Mouse (Mus musculus) intestine, embryonic 14.5 days (tissue): Measurements from ENCODE around the gene Cnksr3. TPM values are rescaled to one million over a fixed set of nuclear protein-coding genes. Genes with fewer than 3 reads are reported as not detected.

Source experiments
- ATAC-seq: fragments of 200-750 bp; cut with Nextera tagmentation; replicated peaks from 2 replicates; pipeline ENCODE4 v1.8.0; 2017; ENCODE audit warnings: low read depth, moderate number of reproducible peaks, moderate TSS enrichment, moderate library complexity; ENCODE audit not compliant: low FRiP score, low TSS enrichment
- DNase-seq: peaks from one replicate; pipeline ENCODE4 v3.0.0-alpha.2; 2018; ENCODE audit warnings: low spot score
- H3K27ac ChIP-seq: fragments of 300-500 bp; sonication (generic); 2 replicates; pipeline ENCODE4 v1.5.1; 2014; ENCODE audit warnings: low read depth, mild to moderate bottlenecking, control low read depth
- H3K27me3 ChIP-seq: fragments of 300-500 bp; sonication (generic); replicated peaks from 2 replicates; pipeline ENCODE4 v1.6.1; 2014; ENCODE audit warnings: low read length, control low read depth; ENCODE audit not compliant: control insufficient read depth, insufficient read depth
- H3K36me3 ChIP-seq: fragments of 300-500 bp; sonication (generic); 2 replicates; pipeline ENCODE4 v1.6.1; 2014; ENCODE audit warnings: low read length, control low read depth; ENCODE audit not compliant: control insufficient read depth, insufficient read depth
- H3K4me1 ChIP-seq: fragments of 300-500 bp; sonication (generic); replicated peaks from 2 replicates; pipeline ENCODE4 v1.6.1; 2014; ENCODE audit warnings: low read length, control low read depth, mixed read lengths; ENCODE audit not compliant: control insufficient read depth, insufficient read depth
- H3K4me2 ChIP-seq: fragments of 300-500 bp; sonication (generic); 2 replicates; pipeline ENCODE4 v1.6.1; 2014; ENCODE audit warnings: low read length
- H3K4me3 ChIP-seq: fragments of 300-500 bp; sonication (generic); 2 replicates; pipeline ENCODE4 v1.5.1; 2014; ENCODE audit warnings: low read depth, low read length, control low read depth, mixed read lengths
- H3K9ac ChIP-seq: fragments of 300-500 bp; sonication (generic); 2 replicates; pipeline ENCODE4 v1.6.1; 2014; ENCODE audit warnings: mild to moderate bottlenecking, low read length
- H3K9me3 ChIP-seq: fragments of 300-500 bp; sonication (generic); 2 replicates; pipeline ENCODE4 v1.6.1; 2016; ENCODE audit warnings: low read length, control low read depth; ENCODE audit not compliant: control insufficient read depth
- WGBS: fragments of 180-500 bp; shearing (Covaris S2); extraction: QIAGEN DNeasy Blood & Tissue Kit; methylation state at CpG from one replicate; pipeline ENCODE4 v1.1.7; 2014; 5-methylcytosine and 5-hydroxymethylcytosine counted together
- polyA plus RNA-seq: library from polyadenylated mRNA; unstranded; fragments of >200 nt; fragmentation: Nextera tagmentation; extraction: Ambion mirVana; gene quantifications from 2 replicates; pipeline ENCODE4 v1.2.1, GENCODE M21; 2014

Cnksr3 gene
- polyA plus RNA-seq, 1 experiment from 2014 or later: 14.2 TPM

DNA sequence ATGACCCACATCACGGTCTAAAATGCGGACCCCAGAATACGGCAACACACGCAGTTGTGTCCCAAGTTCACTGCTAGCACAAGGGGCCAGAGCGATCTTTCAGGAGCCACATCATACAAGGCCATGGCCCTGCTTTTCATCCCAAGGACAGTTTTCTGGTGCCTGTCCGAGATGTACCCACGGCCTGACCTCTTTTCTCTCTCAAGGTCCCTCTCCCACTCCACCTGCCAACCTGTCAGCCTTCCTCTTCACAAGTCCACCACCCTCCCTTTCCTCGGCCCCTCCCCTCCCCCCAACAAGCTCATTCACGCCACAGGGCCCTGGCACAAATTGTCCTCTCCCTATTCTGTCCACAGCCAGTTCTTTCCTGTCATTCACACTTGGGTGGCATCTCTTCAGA is 9.5 kb downstream of the Cnksr3 start:
- no peak for ATAC-seq
- no peak overlapping the region for H3K4me2 ChIP-seq
- DNase-seq: no peak
- no peaks in the 10 kb centered on the region for H3K36me3 ChIP-seq
- no peaks in the 10 kb centered on the region for H3K9me3 ChIP-seq
- H3K27ac ChIP-seq: no peak overlapping the region
- 88% methylated on average over 9 of the region's 9 CpGs for WGBS
- no peaks in the 10 kb centered on the region for H3K27me3 ChIP-seq
- no peaks in the 10 kb centered on the region; the same call in 1 of the 2 replicates for H3K4me1 ChIP-seq
- no peak overlapping the region for H3K4me3 ChIP-seq
- H3K9ac ChIP-seq: no peak overlapping the region

DNA sequence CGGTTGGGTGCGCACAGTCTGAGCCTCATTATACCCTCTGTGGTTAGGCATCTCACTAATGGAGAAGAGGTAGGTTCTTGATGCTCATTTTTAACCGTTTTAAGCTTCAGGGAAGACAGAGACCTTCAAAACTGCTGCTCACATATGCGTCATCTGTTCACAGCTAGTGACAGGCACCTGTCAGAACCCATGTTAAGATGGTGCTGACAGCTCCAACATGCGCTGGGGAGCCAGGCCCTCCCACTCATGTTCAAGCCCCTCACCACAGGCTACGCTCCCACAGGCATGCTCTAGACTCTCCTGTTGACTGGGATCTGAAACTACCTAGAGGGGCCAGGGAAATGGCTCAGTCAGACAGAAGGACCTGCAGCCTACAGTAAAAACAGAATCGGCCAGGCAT is 11.4 kb downstream of the Cnksr3 start:
- DNase-seq (no peak), ATAC-seq (no peak)
- no peaks in the 10 kb centered on the region for H3K27me3 ChIP-seq
- no peaks in the 10 kb centered on the region for H3K36me3 ChIP-seq
- 90% methylated on average over 7 of the region's 7 CpGs for WGBS
- no peaks in the 10 kb centered on the region for H3K9me3 ChIP-seq
- no peak overlapping the region for H3K4me2 ChIP-seq
- H3K4me1 ChIP-seq: peaks cover 12% of the 10 kb centered on the region
- H3K27ac ChIP-seq: no peak overlapping the region
- no peak overlapping the region for H3K9ac ChIP-seq
- no peak overlapping the region for H3K4me3 ChIP-seq

- Histone ChIP-seq H3K4me2 (no peak overlapping the region), H3K9ac (no peak overlapping the region), H3K27me3 (no peaks in the 10 kb centered on the region), H3K27ac (no peak overlapping the region), H3K4me1 (peaks cover 13% of the 10 kb centered on the region), H3K4me3 (no peak overlapping the region), H3K9me3 (no peaks in the 10 kb centered on the region), H3K36me3 (no peaks in the 10 kb centered on the region)
- DNase-seq: no peak
- no peak for ATAC-seq
Measured at GRCm38 (mm10) chr10:7198201-7198600, 13.8 kb downstream of the Cnksr3 start.

DNA sequence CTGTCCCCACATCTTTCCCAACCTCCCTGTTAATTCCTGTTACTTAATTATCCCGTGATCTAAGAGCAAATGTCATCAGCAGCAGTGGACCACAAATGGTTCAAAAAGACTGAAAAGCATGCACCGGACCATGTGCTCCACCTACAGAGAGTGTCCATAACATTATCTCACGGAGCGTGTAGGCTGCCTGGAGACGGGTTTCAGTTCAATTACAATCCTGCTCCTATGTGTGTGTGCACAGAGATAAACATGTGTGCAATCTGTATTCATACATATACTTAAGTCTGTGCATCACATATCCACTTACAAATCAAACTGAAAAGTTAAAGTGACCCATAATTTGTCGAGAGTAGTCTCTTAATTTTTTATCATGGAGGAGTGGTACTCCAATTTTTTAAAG is 14.3 kb downstream of the Cnksr3 start:
- H3K36me3 ChIP-seq: no peaks in the 10 kb centered on the region
- no peak overlapping the region for H3K9ac ChIP-seq
- H3K9me3 ChIP-seq: no peaks in the 10 kb centered on the region
- whole genome bisulfite sequencing: 89% methylated on average over 6 of the region's 6 CpGs
- H3K4me2 ChIP-seq: no peak overlapping the region
- H3K4me1 ChIP-seq: peaks cover 13% of the 10 kb centered on the region
- ATAC-seq (no peak), DNase-seq (no peak)
- H3K27ac ChIP-seq: no peak overlapping the region
- H3K4me3 ChIP-seq: no peak overlapping the region
- H3K27me3 ChIP-seq: no peaks in the 10 kb centered on the region

DNA sequence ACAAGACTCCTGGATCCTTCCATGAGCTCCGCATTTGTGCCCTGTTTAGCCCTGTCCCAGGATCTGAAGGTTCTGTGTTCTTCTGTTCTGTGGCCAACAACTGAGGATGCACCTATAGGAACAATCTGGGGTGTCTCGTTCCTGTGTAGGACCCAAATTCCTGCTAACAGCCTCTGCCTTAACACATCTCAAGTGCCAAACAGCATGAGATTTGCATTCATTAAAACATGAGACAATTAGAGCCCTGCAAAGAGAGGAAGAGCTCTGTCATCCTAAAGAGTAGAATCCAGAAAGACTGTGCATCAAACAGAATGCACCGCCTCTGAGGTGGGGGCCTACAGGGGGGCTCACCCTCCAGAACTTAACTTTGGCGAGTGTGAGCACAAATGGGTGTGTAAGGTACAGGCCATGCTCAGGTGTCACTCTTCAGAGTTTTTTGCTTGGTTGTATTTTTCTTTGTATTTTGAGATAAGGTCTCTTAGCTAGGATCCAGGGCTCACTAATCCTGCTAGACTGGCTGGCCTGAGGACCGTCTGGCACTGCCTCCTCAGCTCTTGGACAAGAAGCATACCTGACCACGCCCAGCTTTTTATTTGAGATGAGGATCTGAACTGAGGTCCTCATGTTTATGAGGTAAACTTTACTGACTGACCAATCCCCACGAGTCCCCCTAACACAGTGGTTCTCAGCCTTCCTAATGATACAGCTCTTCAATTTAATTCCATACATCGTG is 15.2 kb downstream of the Cnksr3 start:
- Histone ChIP-seq H3K9me3 (no peaks in the 10 kb centered on the region), H3K4me3 (no peak overlapping the region), H3K4me1 (peaks cover 13% of the 10 kb centered on the region), H3K9ac (no peak overlapping the region), H3K27me3 (no peaks in the 10 kb centered on the region), H3K36me3 (no peaks in the 10 kb centered on the region), H3K4me2 (no peak overlapping the region), H3K27ac (no peak overlapping the region)
- 76% methylated on average over 8 of the region's 8 CpGs for WGBS
- ATAC-seq (no peak), DNase-seq (no peak)

- Histone ChIP-seq H3K36me3 (no peaks in the 10 kb centered on the region), H3K27ac (no peak overlapping the region), H3K27me3 (no peaks in the 10 kb centered on the region), H3K4me1 (peaks cover 13% of the 10 kb centered on the region), H3K9me3 (no peaks in the 10 kb centered on the region), H3K4me2 (no peak overlapping the region), H3K4me3 (no peak overlapping the region), H3K9ac (no peak overlapping the region)
- DNase-seq: no peak
- 69% methylated on average over 6 of the region's 6 CpGs for WGBS
- no peak for ATAC-seq
Measured at GRCm38 (mm10) chr10:7195927-7196326, 16.1 kb downstream of the Cnksr3 start.

DNA sequence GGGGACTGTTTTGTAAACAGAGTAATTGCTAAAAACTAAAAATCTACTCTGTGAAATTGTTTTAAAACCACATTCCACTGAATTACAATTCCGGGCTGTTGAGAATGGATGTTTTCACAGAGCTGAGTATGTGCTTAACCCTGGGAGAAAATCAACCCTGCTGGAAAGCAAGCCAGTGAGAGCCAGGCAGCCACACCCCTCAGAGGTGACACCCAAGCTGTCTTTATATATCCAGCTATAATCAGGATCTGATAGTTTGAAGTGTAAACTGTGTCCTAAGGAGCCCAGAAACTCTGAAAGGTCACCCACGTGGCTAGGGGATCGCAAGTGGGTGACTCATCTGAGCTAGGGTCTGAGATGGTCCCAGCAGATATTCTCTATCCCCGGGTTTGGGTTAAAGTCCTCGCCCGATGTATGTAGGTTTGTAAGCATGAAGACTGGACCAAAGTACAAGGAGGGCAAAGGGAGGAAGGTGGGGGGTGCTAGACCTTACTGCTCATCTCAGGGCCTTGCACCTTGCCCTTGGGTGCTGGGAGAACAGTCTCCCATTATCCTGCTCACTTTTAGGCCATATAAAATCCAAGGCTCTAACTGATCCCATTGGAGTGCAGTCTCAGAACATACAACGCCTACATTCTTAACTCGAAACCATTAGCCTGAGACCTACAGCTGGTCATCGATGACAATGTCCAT is 20.2 kb downstream of the Cnksr3 start:
- WGBS: 74% methylated on average over 9 of the region's 9 CpGs
- Histone ChIP-seq H3K27me3 (no peaks in the 10 kb centered on the region), H3K9me3 (no peaks in the 10 kb centered on the region), H3K4me3 (no peak overlapping the region), H3K4me1 (peaks cover 23% of the 10 kb centered on the region), H3K27ac (no peak overlapping the region), H3K9ac (no peak overlapping the region), H3K4me2 (no peak overlapping the region), H3K36me3 (no peaks in the 10 kb centered on the region)
- DNase-seq: no peak
- ATAC-seq: peak; percentile 34; the same call in 1 of the 2 replicates

- no peak overlapping the region for H3K27ac ChIP-seq
- H3K4me3 ChIP-seq: no peak overlapping the region
- no peaks in the 10 kb centered on the region for H3K36me3 ChIP-seq
- no peaks in the 10 kb centered on the region for H3K9me3 ChIP-seq
- 79% methylated on average over 6 of the region's 6 CpGs for WGBS
- no peak overlapping the region for H3K9ac ChIP-seq
- H3K4me1 ChIP-seq: peaks cover 13% of the 10 kb centered on the region
- ATAC-seq (no peak), DNase-seq (no peak)
- no peaks in the 10 kb centered on the region for H3K27me3 ChIP-seq
- H3K4me2 ChIP-seq: no peak overlapping the region
Measured at GRCm38 (mm10) chr10:7189194-7189593, 22.8 kb downstream of the Cnksr3 start.

GRCm38 (mm10) chr10:7187881-7188280 is 24.2 kb downstream of the Cnksr3 start:
- Histone ChIP-seq H3K36me3 (no peaks in the 10 kb centered on the region), H3K27ac (no peak overlapping the region), H3K4me1 (peaks cover 23% of the 10 kb centered on the region), H3K4me2 (no peak overlapping the region), H3K27me3 (no peaks in the 10 kb centered on the region), H3K9me3 (no peaks in the 10 kb centered on the region), H3K9ac (no peak overlapping the region), H3K4me3 (no peak overlapping the region)
- 37% methylated on average over 7 of the region's 7 CpGs for WGBS
- DNase-seq (no peak), ATAC-seq (no peak)
